Mouse (Mus musculus): Measurements from ENCODE around the gene Plcb1. TPM values are rescaled to one million over a fixed set of nuclear protein-coding genes. Genes with fewer than 3 reads are reported as not detected.

Gene Plcb1
- polyA plus RNA-seq, 1 experiment from 2014 or later, result 21.2 TPM

- Histone ChIP-seq H3K4me1 (replicated peaks) (0 out of 2 replicates have a peak, but pooled peaks cover 3% of the 10 kb centered on the region), H3K9me3 (no peaks in the 10 kb centered on the region), H3K36me3 (no peaks in the 10 kb centered on the region), H3K27ac (no peak overlapping the region), H3K9ac (replicated peaks) (no peak overlapping the region), H3K4me2 (replicated peaks) (no peak overlapping the region), H3K27me3 (no peaks in the 10 kb centered on the region), H3K4me3 (replicated peaks) (no peak overlapping the region)
- ATAC-seq, result no peak
- 78% methylated on average over 10 of the region's 10 CpGs for WGBS
Observed at GRCm38 (mm10) chr2:134922636-134923375, 136.9 kb downstream of the Plcb1 start.

DNA sequence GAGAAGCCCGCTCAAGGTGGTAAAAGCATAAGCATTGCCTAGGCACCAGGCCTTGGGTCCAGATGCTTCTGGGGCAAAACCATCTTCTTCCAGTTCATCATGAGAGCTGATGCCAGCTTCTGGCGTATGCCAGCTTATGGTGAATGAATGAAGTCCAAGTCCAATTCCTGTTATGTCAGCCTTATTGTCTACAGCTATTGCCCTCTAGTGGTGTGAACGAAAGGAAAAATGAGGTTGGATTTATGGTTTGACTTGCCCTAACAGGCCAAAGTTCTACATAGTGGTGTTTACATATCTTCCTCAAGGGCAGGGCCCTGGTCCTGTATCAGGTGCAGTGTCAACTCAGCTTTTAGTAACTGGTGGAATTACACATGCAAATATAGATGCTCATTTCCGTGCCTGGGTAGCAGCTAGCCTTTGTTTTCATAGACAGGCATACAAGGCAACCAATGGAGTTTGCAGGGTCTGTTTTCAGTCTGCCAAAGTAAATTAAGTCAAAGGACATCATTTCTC, 138.3 kb downstream of the Plcb1 start:
- H3K27me3 ChIP-seq, result no peaks in the 10 kb centered on the region
- WGBS, result 91% methylated on average over 4 of the region's 4 CpGs
- H3K9ac ChIP-seq (replicated peaks), result no peak overlapping the region
- H3K36me3 ChIP-seq, result no peaks in the 10 kb centered on the region
- H3K4me1 ChIP-seq (replicated peaks), result peaks cover 10% of the 10 kb centered on the region
- H3K9me3 ChIP-seq, result no peaks in the 10 kb centered on the region
- no peak overlapping the region for H3K4me3 ChIP-seq (replicated peaks)
- H3K27ac ChIP-seq, result no peak overlapping the region
- ATAC-seq, result no peak
- no peak overlapping the region for H3K4me2 ChIP-seq (replicated peaks)

GRCm38 (mm10) chr2:134926266-134926665, 140.4 kb downstream of the Plcb1 start:
- no peaks in the 10 kb centered on the region for H3K9me3 ChIP-seq
- WGBS, result 84% methylated on average over 1 of the region's 1 CpGs
- no peak for ATAC-seq
- no peaks in the 10 kb centered on the region for H3K27me3 ChIP-seq
- H3K4me3 ChIP-seq (replicated peaks), result no peak overlapping the region
- H3K4me2 ChIP-seq (replicated peaks), result no peak overlapping the region
- H3K4me1 ChIP-seq (replicated peaks), result peaks cover 28% of the 10 kb centered on the region
- H3K36me3 ChIP-seq, result no peaks in the 10 kb centered on the region
- H3K9ac ChIP-seq (replicated peaks), result no peak overlapping the region
- H3K27ac ChIP-seq, result no peak overlapping the region

GRCm38 (mm10) chr2:134927072-134927471, 141.2 kb downstream of the Plcb1 start:
- no peak overlapping the region for H3K4me2 ChIP-seq (replicated peaks)
- no peaks in the 10 kb centered on the region for H3K36me3 ChIP-seq
- no peak overlapping the region for H3K27ac ChIP-seq
- H3K27me3 ChIP-seq, result no peaks in the 10 kb centered on the region; the same call in 1 of the 2 replicates
- no peak for ATAC-seq
- WGBS, result 18% methylated on average over 5 of the region's 5 CpGs
- H3K9ac ChIP-seq (replicated peaks), result no peak overlapping the region
- peaks cover 28% of the 10 kb centered on the region for H3K4me1 ChIP-seq (replicated peaks)
- H3K9me3 ChIP-seq, result no peaks in the 10 kb centered on the region
- H3K4me3 ChIP-seq (replicated peaks), result no peak overlapping the region

DNA sequence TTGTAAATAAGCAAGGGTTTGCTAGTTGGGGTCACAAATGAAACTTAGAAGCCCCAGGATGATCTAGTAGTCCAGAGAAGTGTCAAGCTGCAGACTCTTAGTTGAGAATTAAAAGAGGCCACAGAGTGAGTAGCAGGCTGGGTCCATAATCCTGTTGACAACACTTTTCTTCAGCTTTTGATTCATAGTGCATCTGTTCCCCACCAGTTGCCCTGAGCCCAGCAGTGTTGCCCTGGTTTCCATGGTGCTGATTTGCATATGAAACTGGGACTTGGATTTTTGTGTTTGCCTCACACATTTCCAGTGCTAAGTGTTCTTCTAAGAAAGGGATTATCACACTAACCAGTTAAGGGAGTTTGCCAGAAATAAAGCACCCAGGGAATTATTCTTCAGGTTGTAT, 143.6 kb downstream of the Plcb1 start:
- Histone ChIP-seq H3K36me3 (no peaks in the 10 kb centered on the region), H3K27ac (0 out of 2 replicates have a peak overlapping the region, but pooled peaks have one; percentile 25)
- ATAC-seq, result peak; percentile 94

GRCm38 (mm10) chr2:134930961-134931360, 145.1 kb downstream of the Plcb1 start:
- Histone ChIP-seq H3K9me3 (no peaks in the 10 kb centered on the region), H3K4me2 (replicated peaks) (no peak overlapping the region), H3K27me3 (peaks cover 16% of the 10 kb centered on the region), H3K36me3 (no peaks in the 10 kb centered on the region), H3K27ac (no peak overlapping the region), H3K9ac (replicated peaks) (no peak overlapping the region), H3K4me1 (replicated peaks) (peaks cover 28% of the 10 kb centered on the region), H3K4me3 (replicated peaks) (no peak overlapping the region)
- 73% methylated on average over 4 of the region's 4 CpGs for WGBS
- no peak for ATAC-seq

More for the DNA sequence above, 143.6 kb downstream of the Plcb1 start:
- Histone ChIP-seq H3K4me3 (replicated peaks) (no peak overlapping the region), H3K27me3 (peaks cover 10% of the 10 kb centered on the region), H3K9me3 (no peaks in the 10 kb centered on the region), H3K9ac (replicated peaks) (no peak overlapping the region), H3K4me2 (replicated peaks) (no peak overlapping the region), H3K4me1 (replicated peaks) (peaks cover 28% of the 10 kb centered on the region)

GRCm38 (mm10) chr2:134931756-134932421, 146.0 kb downstream of the Plcb1 start:
- H3K27ac ChIP-seq, result no peak overlapping the region
- no peaks in the 10 kb centered on the region for H3K9me3 ChIP-seq
- 90% methylated on average over 5 of the region's 5 CpGs for WGBS

DNA sequence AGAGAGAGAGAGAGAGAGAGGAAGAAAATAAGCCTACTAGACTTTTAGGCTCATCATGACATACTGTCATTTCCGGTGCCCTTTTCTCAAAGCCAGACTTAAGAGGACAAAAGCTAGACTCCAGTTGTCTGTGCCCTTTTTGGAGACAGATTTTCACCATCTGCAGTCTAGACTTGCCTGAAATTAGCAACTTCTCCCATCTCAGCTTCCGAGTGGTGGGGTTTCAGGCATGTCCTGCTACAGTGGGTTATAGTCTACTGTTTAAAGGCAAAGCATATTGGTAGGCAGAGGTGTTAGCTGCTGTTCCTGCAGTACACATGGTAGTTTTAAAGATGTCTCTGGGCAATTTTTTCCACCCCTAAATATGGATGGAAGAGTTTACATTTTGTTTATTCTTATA, 149.6 kb downstream of the Plcb1 start:
- H3K27me3 ChIP-seq, result peaks cover 16% of the 10 kb centered on the region
- no peak for ATAC-seq
- no peak overlapping the region for H3K4me2 ChIP-seq (replicated peaks)
- WGBS, result 85% methylated on average over 2 of the region's 2 CpGs
- H3K36me3 ChIP-seq, result no peaks in the 10 kb centered on the region
- H3K9ac ChIP-seq (replicated peaks), result no peak overlapping the region
- H3K4me3 ChIP-seq (replicated peaks), result no peak overlapping the region
- peaks cover 8% of the 10 kb centered on the region for H3K4me1 ChIP-seq (replicated peaks)
- no peak overlapping the region for H3K27ac ChIP-seq
- no peaks in the 10 kb centered on the region for H3K9me3 ChIP-seq

More at GRCm38 (mm10) chr2:134931756-134932421, 146.0 kb downstream of the Plcb1 start:
- ATAC-seq, result no peak
- peaks cover 16% of the 10 kb centered on the region for H3K27me3 ChIP-seq
- H3K4me2 ChIP-seq (replicated peaks), result no peak overlapping the region
- no peaks in the 10 kb centered on the region for H3K36me3 ChIP-seq
- peaks cover 25% of the 10 kb centered on the region for H3K4me1 ChIP-seq (replicated peaks)
- no peak overlapping the region for H3K4me3 ChIP-seq (replicated peaks)
- H3K9ac ChIP-seq (replicated peaks), result no peak overlapping the region

GRCm38 (mm10) chr2:134935970-134936649, 150.2 kb downstream of the Plcb1 start:
- Histone ChIP-seq H3K27ac (no peak overlapping the region), H3K4me1 (replicated peaks) (0 out of 2 replicates have a peak, but pooled peaks cover 2% of the 10 kb centered on the region), H3K9ac (replicated peaks) (no peak overlapping the region), H3K9me3 (no peaks in the 10 kb centered on the region), H3K4me3 (replicated peaks) (no peak overlapping the region), H3K36me3 (no peaks in the 10 kb centered on the region), H3K4me2 (replicated peaks) (no peak overlapping the region), H3K27me3 (peaks cover 16% of the 10 kb centered on the region)
- no peak for ATAC-seq
- WGBS, result 93% methylated on average over 6 of the region's 6 CpGs

DNA sequence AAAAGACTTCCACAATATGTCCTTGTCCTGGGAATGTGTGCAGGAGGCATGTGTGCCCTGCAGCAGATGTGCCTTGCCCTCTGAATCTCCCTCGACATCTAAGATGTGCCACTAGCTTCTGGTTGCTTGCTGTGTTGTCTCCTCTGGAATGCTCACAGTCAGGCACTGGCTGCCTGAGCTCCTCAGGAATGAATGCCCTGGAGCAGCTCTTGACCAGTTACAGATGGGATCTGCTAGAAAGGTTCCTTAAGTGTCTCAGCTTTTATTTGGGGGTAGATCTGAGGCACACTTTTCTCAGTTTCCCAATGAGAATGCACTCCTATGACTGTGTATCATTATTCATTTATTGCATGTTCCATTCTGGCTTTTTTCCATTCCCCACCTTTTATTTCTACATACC, 151.8 kb downstream of the Plcb1 start:
- Histone ChIP-seq H3K4me1 (replicated peaks) (peaks cover 3% of the 10 kb centered on the region; the same call in 1 of the 2 replicates), H3K9ac (replicated peaks) (no peak overlapping the region), H3K36me3 (no peaks in the 10 kb centered on the region), H3K4me3 (replicated peaks) (no peak overlapping the region), H3K27ac (no peak overlapping the region), H3K4me2 (replicated peaks) (no peak overlapping the region), H3K27me3 (peaks cover 16% of the 10 kb centered on the region), H3K9me3 (no peaks in the 10 kb centered on the region)
- no peak for ATAC-seq
- 47% methylated on average over 1 of the region's 1 CpGs for WGBS

GRCm38 (mm10) chr2:134942039-134942438, 156.2 kb downstream of the Plcb1 start:
- no peaks in the 10 kb centered on the region for H3K27me3 ChIP-seq
- H3K9ac ChIP-seq (replicated peaks), result no peak overlapping the region
- no peaks in the 10 kb centered on the region for H3K36me3 ChIP-seq
- no peak overlapping the region for H3K4me2 ChIP-seq (replicated peaks)
- 86% methylated on average over 4 of the region's 4 CpGs for WGBS
- H3K27ac ChIP-seq, result no peak overlapping the region
- H3K9me3 ChIP-seq, result no peaks in the 10 kb centered on the region
- H3K4me3 ChIP-seq (replicated peaks), result no peak overlapping the region
- peaks cover 7% of the 10 kb centered on the region; the same call in 1 of the 2 replicates for H3K4me1 ChIP-seq (replicated peaks)
- ATAC-seq, result no peak

DNA sequence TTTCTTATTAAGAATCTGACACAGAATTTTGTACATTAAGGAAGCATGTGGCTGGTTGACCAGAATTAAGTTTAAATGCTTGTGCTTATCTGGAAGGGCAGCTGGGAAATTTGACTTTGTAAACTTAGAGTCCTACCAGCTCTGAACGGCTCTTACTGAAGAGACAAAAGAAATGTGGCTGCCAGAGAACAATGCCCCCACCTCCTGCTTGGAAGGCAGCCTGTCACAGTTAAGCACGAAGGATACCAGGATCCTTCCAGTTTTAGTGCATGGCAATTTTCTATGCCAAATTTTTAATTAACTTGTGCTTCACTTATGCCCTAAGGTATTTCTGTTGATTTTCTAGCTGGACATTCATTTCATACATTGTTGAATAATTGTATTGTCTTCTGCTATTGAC, 157.1 kb downstream of the Plcb1 start:
- H3K27ac ChIP-seq, result no peak overlapping the region
- H3K36me3 ChIP-seq, result no peaks in the 10 kb centered on the region
- H3K27me3 ChIP-seq, result no peaks in the 10 kb centered on the region
- H3K4me3 ChIP-seq (replicated peaks), result no peak overlapping the region
- ATAC-seq, result no peak
- 9% methylated on average over 2 of the region's 2 CpGs for WGBS
- H3K9ac ChIP-seq (replicated peaks), result no peak overlapping the region
- no peaks in the 10 kb centered on the region for H3K9me3 ChIP-seq
- H3K4me2 ChIP-seq (replicated peaks), result no peak overlapping the region
- peaks cover 5% of the 10 kb centered on the region; the same call in 1 of the 2 replicates for H3K4me1 ChIP-seq (replicated peaks)
